ENCODE assay signal across 17 mouse cellular contexts in the genomic region with DNA sequence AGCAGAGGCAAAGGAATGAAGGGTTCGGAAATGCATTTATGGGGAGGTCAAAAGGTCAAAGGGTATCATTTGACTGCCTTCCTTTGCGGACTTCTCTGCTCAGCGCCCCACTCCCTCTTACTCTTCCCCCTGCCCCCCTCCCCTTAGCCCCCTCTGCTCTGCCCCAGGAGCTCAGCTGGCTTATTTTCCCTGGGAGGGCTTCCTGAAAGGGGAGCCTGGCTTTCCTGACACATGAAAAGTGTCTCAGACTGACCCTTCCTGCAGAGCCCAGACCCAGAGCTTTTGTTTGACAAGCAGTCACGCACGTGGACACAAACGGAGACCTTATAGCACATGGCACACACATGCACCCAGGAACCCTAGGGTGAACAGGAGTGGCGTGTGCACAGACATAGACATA. TPM values are rescaled to one million over a fixed set of nuclear protein-coding genes. Genes with fewer than 3 reads are reported as not detected.
DNase-seq lines count a peak whose midpoint lies in the region; ATAC-seq and TF ChIP-seq lines count a peak whose summit lies in the region.
"Had no signal": no experiment of that assay in that cellular context is flagged by ENCODE, and none has a peak within 500 bp of the region (broad histone marks: within the 10 kb centered on the region; RNA-seq: fewer than 3 reads in every experiment).

No protein-coding gene starts in this region.

- whole genome bisulfite sequencing in heart, embryonic 10.5 days: 20% methylated on average over 7 of the region's 7 CpGs
- 20% methylated on average over 7 of the region's 7 CpGs for WGBS in heart, embryonic 12.5 days
- WGBS in lung, embryonic 14.5 days: 18% methylated on average over 7 of the region's 7 CpGs
- WGBS in limb, embryonic 12.5 days: 17% methylated on average over 7 of the region's 7 CpGs

- no peak for ATAC-seq in heart, embryonic 12.5 days (ENCODE audit: insufficient number of reproducible peaks, low FRiP score)
- ATAC-seq in lung, embryonic 14.5 days (ENCODE audit: insufficient read depth): 0 out of 2 replicates have a peak, but pooled peaks have one; percentile 11
- ATAC-seq in limb, embryonic 12.5 days (ENCODE audit: insufficient number of reproducible peaks, insufficient read depth, low FRiP score, low TSS enrichment, low read depth): peak; percentile 32; the same call in 1 of the 2 replicates
- ATAC-seq: midbrain, embryonic 13.5 days had no signal

- H3K27ac ChIP-seq in heart, embryonic 10.5 days: peak overlapping the region; percentile 81
- H3K27ac ChIP-seq in heart, embryonic 12.5 days (ENCODE audit: poor library complexity, severe bottlenecking): no peak overlapping the region
- H3K27ac ChIP-seq in lung, embryonic 14.5 days (ENCODE audit: low read depth): peak overlapping the region; percentile 16; the same call in 1 of the 2 replicates
- H3K27ac ChIP-seq in limb, embryonic 12.5 days: peak overlapping the region; percentile 83
- H3K27ac ChIP-seq: left cerebral cortex, adult 2 months; macrophage; midbrain, embryonic 13.5 days had no signal

- TF ChIP-seq CTCF in lung, embryonic 14.5 days (IDR thresholded peaks at IDR 0.05; ENCODE audit: low read depth): no peak

- no peak overlapping the region for H3K4me2 ChIP-seq in heart, embryonic 12.5 days
- no peak overlapping the region for H3K4me2 ChIP-seq in lung, embryonic 14.5 days
- peak overlapping the region; percentile 35 for H3K4me2 ChIP-seq in limb, embryonic 12.5 days
- H3K4me2 ChIP-seq: forebrain, embryonic 12.5 days; midbrain, embryonic 13.5 days had no signal

- peaks cover 66% of the 10 kb centered on the region for H3K4me1 ChIP-seq in heart, embryonic 10.5 days
- peaks cover 47% of the 10 kb centered on the region for H3K4me1 ChIP-seq in heart, embryonic 12.5 days (replicated peaks)
- H3K4me1 ChIP-seq in lung, embryonic 14.5 days (ENCODE audit: insufficient read depth): peaks cover 21% of the 10 kb centered on the region
- H3K4me1 ChIP-seq in limb, embryonic 12.5 days (replicated peaks): peaks cover 70% of the 10 kb centered on the region

- H3K9me3 ChIP-seq in heart, embryonic 10.5 days: no peaks in the 10 kb centered on the region
- H3K9me3 ChIP-seq in heart, embryonic 12.5 days (replicated peaks): no peaks in the 10 kb centered on the region
- H3K9me3 ChIP-seq in lung, embryonic 14.5 days (ENCODE audit: low read depth, low read length): no peaks in the 10 kb centered on the region
- H3K9me3 ChIP-seq in limb, embryonic 12.5 days: no peaks in the 10 kb centered on the region
- H3K9me3 ChIP-seq: forebrain, embryonic 12.5 days; midbrain, embryonic 13.5 days had no signal

- DNase-seq in heart, embryonic 10.5 days (ENCODE audit: low spot score): peak; percentile 56
- peak; percentile 27 for DNase-seq in lung, embryonic 14.5 days
- no peak for DNase-seq in lung, postnatal 36 days
- peak; percentile 66 for DNase-seq in embryo, embryonic 11 days
- DNase-seq in right cerebral cortex, postnatal 4 days: no peak
- DNase-seq: adrenal gland, adult 8-10 months; gastrocnemius, postnatal 25 days; lung, adult 2 months; right cerebral cortex, postnatal 14 days; thymus, postnatal 25 days had no signal

- no peaks in the 10 kb centered on the region for H3K36me3 ChIP-seq in heart, embryonic 10.5 days
- H3K36me3 ChIP-seq in heart, embryonic 12.5 days: no peaks in the 10 kb centered on the region
- no peaks in the 10 kb centered on the region for H3K36me3 ChIP-seq in lung, embryonic 14.5 days (ENCODE audit: insufficient read depth)
- no peaks in the 10 kb centered on the region for H3K36me3 ChIP-seq in limb, embryonic 12.5 days
- H3K36me3 ChIP-seq: forebrain, embryonic 12.5 days; midbrain, embryonic 13.5 days had no signal

- H3K9ac ChIP-seq in heart, embryonic 12.5 days: no peak overlapping the region
- H3K9ac ChIP-seq in lung, embryonic 14.5 days: no peak overlapping the region
- 0 out of 2 replicates have a peak overlapping the region, but pooled peaks have one; percentile 40 for H3K9ac ChIP-seq in limb, embryonic 12.5 days (replicated peaks)
- H3K9ac ChIP-seq: forebrain, embryonic 12.5 days; midbrain, embryonic 13.5 days had no signal

- H3K4me3 ChIP-seq in heart, embryonic 10.5 days: no peak overlapping the region; the same call in 1 of the 2 replicates
- H3K4me3 ChIP-seq in heart, embryonic 12.5 days: no peak overlapping the region
- H3K4me3 ChIP-seq in lung, embryonic 14.5 days (ENCODE audit: low read depth, low read length): no peak overlapping the region
- no peak overlapping the region for H3K4me3 ChIP-seq in limb, embryonic 12.5 days (replicated peaks)
- H3K4me3 ChIP-seq: forebrain, embryonic 12.5 days; left cerebral cortex, adult 2 months; midbrain, embryonic 13.5 days had no signal

- no peaks in the 10 kb centered on the region for H3K27me3 ChIP-seq in heart, embryonic 10.5 days (ENCODE audit: insufficient read depth, poor library complexity, severe bottlenecking)
- no peaks in the 10 kb centered on the region for H3K27me3 ChIP-seq in heart, embryonic 12.5 days (replicated peaks)
- no peaks in the 10 kb centered on the region for H3K27me3 ChIP-seq in lung, embryonic 14.5 days (ENCODE audit: insufficient read depth, low read length)
- H3K27me3 ChIP-seq in limb, embryonic 12.5 days: no peaks in the 10 kb centered on the region

RNA-seq across cellular contexts. Expression of gene Fzd2, which starts 26.5 kb away (rescaled TPM):
- 22.9 and 34.5 TPM in 2 replicates for polyA plus RNA-seq in heart, embryonic 10.5 days (2016; fragmentation: Nextera tagmentation; extraction: Ambion mirVana)
- 32.0 and 33.8 TPM in 2 replicates for polyA plus RNA-seq in heart, embryonic 12.5 days (2016; fragmentation: Nextera tagmentation; extraction: Ambion mirVana)
- 40.0 and 42.9 TPM in 2 replicates for polyA plus RNA-seq in lung, embryonic 14.5 days (2014; fragmentation: Nextera tagmentation; extraction: Ambion mirVana)
- polyA plus RNA-seq in limb, embryonic 12.5 days (2016; fragmentation: Nextera tagmentation; extraction: Ambion mirVana): 77.9 and 82.7 TPM in 2 replicates
- polyA plus RNA-seq: macrophage had no signal

RNA-seq across cellular contexts. Expression of gene Meioc, which starts 32.8 kb away (rescaled TPM):
- polyA plus RNA-seq in heart, embryonic 10.5 days (2016; fragmentation: Nextera tagmentation; extraction: Ambion mirVana): 0.53 and 1.2 TPM in 2 replicates
- 1.6 and 2.0 TPM in 2 replicates for polyA plus RNA-seq in heart, embryonic 12.5 days (2016; fragmentation: Nextera tagmentation; extraction: Ambion mirVana)
- 0.22 and 0.64 TPM in 2 replicates for polyA plus RNA-seq in lung, embryonic 14.5 days (2014; fragmentation: Nextera tagmentation; extraction: Ambion mirVana)
- 0.98 and 1.3 TPM in 2 replicates for polyA plus RNA-seq in limb, embryonic 12.5 days (2016; fragmentation: Nextera tagmentation; extraction: Ambion mirVana)
- polyA plus RNA-seq: liver, adult 2 months; lung, adult 2 months; macrophage had no signal

RNA-seq across cellular contexts. Expression of gene Gm11627, which starts 51.5 kb away (rescaled TPM):
- 11.6 and 13.5 TPM in 2 replicates for polyA plus RNA-seq in heart, embryonic 10.5 days (2016; fragmentation: Nextera tagmentation; extraction: Ambion mirVana)
- 10.9 and 11.6 TPM in 2 replicates for polyA plus RNA-seq in heart, embryonic 12.5 days (2016; fragmentation: Nextera tagmentation; extraction: Ambion mirVana)
- 14.3 and 15.3 TPM in 2 replicates for polyA plus RNA-seq in lung, embryonic 14.5 days (2014; fragmentation: Nextera tagmentation; extraction: Ambion mirVana)
- 5.3 and 7.4 TPM in 2 replicates for polyA plus RNA-seq in limb, embryonic 12.5 days (2016; fragmentation: Nextera tagmentation; extraction: Ambion mirVana)
- polyA plus RNA-seq: liver, adult 2 months; macrophage had no signal

Comparison
In these comparisons a context has a peak if more than half of its experiments do, and no peak if none do; other contexts are left out.
1. DNase-seq: peak in heart, embryonic 10.5 days (single experiment), lung, embryonic 14.5 days (single experiment) and embryo, embryonic 11 days (single experiment); none in lung, postnatal 36 days (single experiment) and right cerebral cortex, postnatal 4 days (single experiment).